Mouse (Mus musculus) stomach, postnatal 0 days (tissue): Measurements from ENCODE around the gene Haus8.

Source experiments
- CTCF ChIP-seq: IDR thresholded peaks from 2 replicates; pipeline ENCODE4 v1.5.1; 2016; ENCODE audit warnings: antibody characterized with exemption, low read depth, mild to moderate bottlenecking, moderate library complexity
- EP300 ChIP-seq: optimal IDR thresholded peaks from 2 replicates; pipeline ENCODE3; 2016; ENCODE audit warnings: antibody characterized with exemption

GRCm38 (mm10) chr8:71256545-71257232 is 16.0 kb downstream of the Haus8 start:
- TF ChIP-seq CTCF (no peak), EP300 (no peak)
